Mouse (Mus musculus) CD4-positive, CD25-positive, alpha-beta regulatory T cell, adult 4 months (primary cell): ENCODE measurements around the gene Foxn4. TPM values are rescaled to one million over a fixed set of nuclear protein-coding genes. Genes with fewer than 3 reads are reported as not detected.

Experiments
- ATAC-seq: one replicate; pipeline ENCODE4 v1.8.0; 2017
- polyA plus RNA-seq, 2 experiments: library from polyadenylated mRNA; unstranded; fragments of 100-300 nt; shearing (Covaris generic); gene quantifications; one replicate each; pipeline ENCODE4 v1.2.1; 2017

Foxn4 gene
- polyA plus RNA-seq, 2 experiments from 2014 or later: not detected

- ATAC-seq: no peak
Observed at GRCm38 (mm10) chr5:114279382-114280143, 6.0 kb upstream of the Foxn4 start.

- no peak for ATAC-seq
Observed at GRCm38 (mm10) chr5:114275991-114276390, 2.4 kb upstream of the Foxn4 start.

GRCm38 (mm10) chr5:114275339-114275738, 1.7 kb upstream of the Foxn4 start:
- no peak for ATAC-seq

GRCm38 (mm10) chr5:114269984-114270383, 3.6 kb downstream of the Foxn4 start:
- ATAC-seq: no peak

GRCm38 (mm10) chr5:114269499-114269898, 4.1 kb downstream of the Foxn4 start:
- no peak for ATAC-seq

GRCm38 (mm10) chr5:114268646-114269045, 5.0 kb downstream of the Foxn4 start:
- ATAC-seq: no peak

GRCm38 (mm10) chr5:114264791-114265190, 8.8 kb downstream of the Foxn4 start:
- ATAC-seq: no peak

GRCm38 (mm10) chr5:114264030-114264459, 9.6 kb downstream of the Foxn4 start:
- no peak for ATAC-seq

- ATAC-seq: no peak
Observed at GRCm38 (mm10) chr5:114261494-114261893, 12.1 kb downstream of the Foxn4 start.

- ATAC-seq: no peak
Observed at GRCm38 (mm10) chr5:114259495-114259894, 14.1 kb downstream of the Foxn4 start.

GRCm38 (mm10) chr5:114248174-114248589, 25.4 kb downstream of the Foxn4 start:
- no peak for ATAC-seq

GRCm38 (mm10) chr5:114246465-114246864, 27.1 kb downstream of the Foxn4 start:
- ATAC-seq: no peak

GRCm38 (mm10) chr5:114239737-114240136, 33.9 kb downstream of the Foxn4 start:
- no peak for ATAC-seq

- no peak for ATAC-seq
Observed at GRCm38 (mm10) chr5:114238924-114239323, 34.7 kb downstream of the Foxn4 start.

- no peak for ATAC-seq
Observed at GRCm38 (mm10) chr5:114228901-114229300, 44.7 kb downstream of the Foxn4 start.

GRCm38 (mm10) chr5:114226051-114226450, 47.6 kb downstream of the Foxn4 start:
- ATAC-seq: no peak

- ATAC-seq: no peak
Observed at GRCm38 (mm10) chr5:114218771-114219170, 54.8 kb downstream of the Foxn4 start.

- ATAC-seq: peak; percentile 43
Observed at GRCm38 (mm10) chr5:114213183-114213582, 60.4 kb downstream of the Foxn4 start.

- no peak for ATAC-seq
Observed at GRCm38 (mm10) chr5:114206158-114206557, 67.4 kb downstream of the Foxn4 start.

Other genes starting within 250 kb of the Foxn4 start
- 1 to 10 TPM; 2.6 to 2.7 TPM for gene Usp30, start 208.3 kb downstream of the Foxn4 start, polyA plus RNA-seq
- gene Svop, start 182.2 kb downstream of the Foxn4 start, polyA plus RNA-seq: not detected
- 1 to 10 TPM; 3.8 to 6.6 TPM for gene Alkbh2, start 145.6 kb downstream of the Foxn4 start, polyA plus RNA-seq
- gene Ung, start 143.4 kb downstream of the Foxn4 start, polyA plus RNA-seq: 1 to 10 TPM; 3.7 to 9.2 TPM
- gene Acacb, start 127.3 kb downstream of the Foxn4 start, polyA plus RNA-seq: under 1 TPM; 0.24 to 0.62 TPM
- 1 to 10 TPM; 4.3 to 5.7 TPM for gene Myo1h, start 15.4 kb upstream of the Foxn4 start, polyA plus RNA-seq
- gene Kctd10, start 106.7 kb upstream of the Foxn4 start, polyA plus RNA-seq: 10 to 100 TPM; 56.6 to 82.2 TPM
- 10 to 100 TPM; 28.8 to 44.7 TPM for gene Ube3b, start 106.8 kb upstream of the Foxn4 start, polyA plus RNA-seq
- gene Mmab, start 170.3 kb upstream of the Foxn4 start, polyA plus RNA-seq: 1 to 10 TPM; 5.0 to 7.4 TPM
- 10 to 100 TPM; 11.2 to 17.5 TPM for gene Mvk, start 170.5 kb upstream of the Foxn4 start, polyA plus RNA-seq